Mouse (Mus musculus) liver, postnatal 0 days (tissue): ENCODE data around the gene Nhlh1. TPM values are rescaled to one million over a fixed set of nuclear protein-coding genes. Genes with fewer than 3 reads are reported as not detected.

Experiments used
- ATAC-seq: fragments of 200-750 bp; cut with Nextera tagmentation; 2 replicates; pipeline ENCODE4 v1.8.0; 2017; ENCODE audit warnings: mild to moderate bottlenecking, moderate library complexity
- DNase-seq: peaks from one replicate; pipeline ENCODE4 v3.0.0-alpha.2; 2016
- H3K27ac ChIP-seq: fragments of 300-500 bp; sonication (generic); 2 replicates; pipeline ENCODE4 v1.5.1; 2014; ENCODE audit warnings: antibody characterized with exemption, moderate library complexity, mild to moderate bottlenecking, low read depth
- H3K27me3 ChIP-seq: fragments of 300-500 bp; sonication (generic); 2 replicates; pipeline ENCODE4 v1.6.1; 2014; ENCODE audit warnings: low read length, control low read depth, mixed read lengths; ENCODE audit not compliant: insufficient read depth
- H3K36me3 ChIP-seq: fragments of 300-500 bp; sonication (generic); replicated peaks from 2 replicates; pipeline ENCODE4 v1.6.1; 2014; ENCODE audit warnings: mild to moderate bottlenecking, control low read depth, low read length, moderate library complexity, mixed read lengths; ENCODE audit not compliant: insufficient read depth
- H3K4me1 ChIP-seq: fragments of 300-500 bp; sonication (generic); 2 replicates; pipeline ENCODE4 v1.6.1; 2014; ENCODE audit warnings: antibody characterized with exemption, mild to moderate bottlenecking, control low read depth; ENCODE audit not compliant: insufficient read depth
- H3K4me2 ChIP-seq: fragments of 300-500 bp; sonication (generic); 2 replicates; pipeline ENCODE4 v1.6.1; 2014; ENCODE audit warnings: low read depth, mild to moderate bottlenecking, low read length, moderate library complexity, mixed read lengths
- H3K4me3 ChIP-seq: fragments of 300-500 bp; sonication (generic); 2 replicates; pipeline ENCODE4 v1.5.1; 2014; ENCODE audit warnings: low read depth, low read length
- H3K9ac ChIP-seq: fragments of 300-500 bp; sonication (generic); replicated peaks from 2 replicates; pipeline ENCODE4 v1.6.1; 2014; ENCODE audit warnings: mild to moderate bottlenecking, moderate library complexity
- H3K9me3 ChIP-seq: fragments of 300-500 bp; sonication (generic); 2 replicates; pipeline ENCODE4 v1.6.1; 2016; ENCODE audit warnings: mild to moderate bottlenecking, control low read depth, low read length, mixed read lengths
- CTCF ChIP-seq: sonication (generic); IDR thresholded peaks from 2 replicates; pipeline ENCODE4 v1.5.1; 2016; ENCODE audit warnings: antibody characterized with exemption, low read depth
- EP300 ChIP-seq: IDR thresholded peaks from 2 replicates; pipeline ENCODE4 v1.6.1; 2016; ENCODE audit warnings: antibody characterized with exemption, low read depth, mild to moderate bottlenecking
- WGBS: fragments of 180-500 bp; shearing (Covaris S2); extraction: QIAGEN DNeasy Blood & Tissue Kit; methylation state at CpG from one replicate; pipeline ENCODE4 v1.1.7; 2014; ENCODE audit not compliant: insufficient replicate concordance; 5-methylcytosine and 5-hydroxymethylcytosine counted together
- polyA plus RNA-seq: library from polyadenylated mRNA; unstranded; fragments of >200 nt; fragmentation: Nextera tagmentation; extraction: Ambion mirVana; gene quantifications from 2 replicates; pipeline ENCODE4 v1.2.1, GENCODE M21; 2015

Gene Nhlh1
- polyA plus RNA-seq, 1 experiment from 2014 or later: not detected

- H3K4me1 ChIP-seq: no peaks in the 10 kb centered on the region
- no peak for TF ChIP-seq CTCF
- no peak for TF ChIP-seq EP300
- H3K9me3 ChIP-seq: no peaks in the 10 kb centered on the region
- H3K4me3 ChIP-seq: no peak overlapping the region
- H3K27ac ChIP-seq: no peak overlapping the region
- DNase-seq: no peak
- peaks cover 22% of the 10 kb centered on the region for H3K27me3 ChIP-seq
- 27% methylated on average over 6 of the region's 6 CpGs for WGBS
- no peak for ATAC-seq
- H3K4me2 ChIP-seq: peak overlapping the region; percentile 26; the same call in 1 of the 2 replicates
- H3K36me3 ChIP-seq: no peaks in the 10 kb centered on the region
- H3K9ac ChIP-seq: no peak overlapping the region
Measured at GRCm38 (mm10) chr1:172048241-172048734, 9.1 kb downstream of the Nhlh1 start.

GRCm38 (mm10) chr1:172046938-172047337 is 10.4 kb downstream of the Nhlh1 start:
- Histone ChIP-seq H3K36me3 (no peaks in the 10 kb centered on the region), H3K4me3 (no peak overlapping the region), H3K9me3 (no peaks in the 10 kb centered on the region), H3K4me1 (no peaks in the 10 kb centered on the region), H3K4me2 (no peak overlapping the region), H3K27ac (no peak overlapping the region), H3K9ac (no peak overlapping the region), H3K27me3 (peaks cover 9% of the 10 kb centered on the region)
- peak; percentile 77 for DNase-seq
- ATAC-seq: peak; percentile 36; the same call in 1 of the 2 replicates
- TF ChIP-seq CTCF (peak; percentile 89), EP300 (no peak)
- 12% methylated on average over 5 of the region's 5 CpGs for WGBS

- H3K9ac ChIP-seq: no peak overlapping the region
- WGBS: 63% methylated on average over 8 of the region's 8 CpGs
- no peaks in the 10 kb centered on the region for H3K36me3 ChIP-seq
- no peaks in the 10 kb centered on the region for H3K4me1 ChIP-seq
- H3K27ac ChIP-seq: no peak overlapping the region
- H3K27me3 ChIP-seq: peaks cover 3% of the 10 kb centered on the region; the same call in 1 of the 2 replicates
- ATAC-seq (no peak), DNase-seq (no peak)
- H3K4me2 ChIP-seq: no peak overlapping the region
- H3K4me3 ChIP-seq: no peak overlapping the region
- H3K9me3 ChIP-seq: no peaks in the 10 kb centered on the region
- TF ChIP-seq EP300 (no peak), CTCF (no peak)
Measured at GRCm38 (mm10) chr1:172046410-172046809, 11.0 kb downstream of the Nhlh1 start.

- Histone ChIP-seq H3K4me1 (peaks cover 7% of the 10 kb centered on the region), H3K9me3 (no peaks in the 10 kb centered on the region), H3K4me2 (no peak overlapping the region), H3K36me3 (no peaks in the 10 kb centered on the region), H3K9ac (no peak overlapping the region), H3K27ac (no peak overlapping the region), H3K4me3 (no peak overlapping the region), H3K27me3 (no peaks in the 10 kb centered on the region)
- TF ChIP-seq CTCF (no peak), EP300 (no peak)
- ATAC-seq: no peak
- no peak for DNase-seq
- 85% methylated on average over 2 of the region's 2 CpGs for WGBS
Measured at GRCm38 (mm10) chr1:172029914-172030313, 27.5 kb downstream of the Nhlh1 start.

- H3K27ac ChIP-seq: no peak within 1 kb of the TSS
- H3K4me3 ChIP-seq: peak within 1 kb of the TSS; percentile 76
- H3K4me2 ChIP-seq: peak within 1 kb of the TSS; percentile 87
- no peaks in the 10 kb centered on the region for H3K27me3 ChIP-seq
- H3K4me1 ChIP-seq: peaks cover 7% of the 10 kb centered on the region
- TF ChIP-seq CTCF: no peak
- TF ChIP-seq EP300: no peak
- H3K9me3 ChIP-seq: no peaks in the 10 kb centered on the region
- peak within 1 kb of the TSS; percentile 76 for H3K9ac ChIP-seq
- no peak for ATAC-seq
- no peak for DNase-seq
- no peaks in the 10 kb centered on the region for H3K36me3 ChIP-seq
- 71% methylated on average over 21 of the region's 21 CpGs for WGBS
Measured at GRCm38 (mm10) chr1:172028394-172029275, 28.7 kb downstream of the Nhlh1 start, which contains the start of gene Vangl2. Gene Vangl2, minus strand, starts transcription at chr1:172028444.

DNA sequence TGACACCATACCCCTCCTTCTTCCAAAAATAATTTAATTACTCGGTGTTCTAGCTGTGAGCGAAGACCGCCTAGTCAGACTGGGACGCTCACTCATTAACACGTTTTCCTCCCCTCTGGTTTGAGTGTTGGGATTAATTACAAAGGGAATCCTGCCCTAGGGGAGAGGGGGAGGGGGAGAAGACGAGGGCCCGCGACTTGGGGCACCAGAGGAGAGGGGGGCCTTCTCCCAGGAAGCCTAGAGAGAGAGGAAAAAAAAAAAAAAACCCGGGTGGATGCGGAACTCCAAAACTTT is 29.6 kb downstream of the Nhlh1 start:
- H3K9ac ChIP-seq: peak overlapping the region; percentile 76
- 0 out of 2 replicates have a peak overlapping the region, but pooled peaks have one; percentile 76 for H3K4me3 ChIP-seq
- H3K27me3 ChIP-seq: no peaks in the 10 kb centered on the region
- peak overlapping the region; percentile 87 for H3K4me2 ChIP-seq
- H3K9me3 ChIP-seq: no peaks in the 10 kb centered on the region
- WGBS: 60% methylated on average over 10 of the region's 10 CpGs
- TF ChIP-seq EP300: no peak
- no peak for TF ChIP-seq CTCF
- DNase-seq (no peak), ATAC-seq (no peak)
- peaks cover 7% of the 10 kb centered on the region for H3K4me1 ChIP-seq
- H3K36me3 ChIP-seq: no peaks in the 10 kb centered on the region
- H3K27ac ChIP-seq: no peak overlapping the region
